Mouse (Mus musculus): ENCODE data around the gene Glyatl3.

Glyatl3 gene

GRCm38 (mm10) chr17:40914250-40914649 lies at the start of gene Glyatl3:
Glyatl3 (minus strand) TSS chr17:40914350.
- DNase-seq: no peak

- DNase-seq: no peak
Measured at GRCm38 (mm10) chr17:40948518-40948917, 34.4 kb upstream of the Glyatl3 start.

GRCm38 (mm10) chr17:40934420-40935231 lies 20.5 kb upstream of the Glyatl3 start, which contains the start of the genes Mut and Cenpq:
Mut (plus strand) TSS chr17:40934685.
Cenpq (minus strand) TSS chr17:40935047.
- peak; percentile 99 to 100 for DNase-seq

GRCm38 (mm10) chr17:40933985-40934384 lies 19.8 kb upstream of the Glyatl3 start:
- no peak for DNase-seq

GRCm38 (mm10) chr17:40915499-40915898 lies 1.3 kb upstream of the Glyatl3 start:
- no peak for DNase-seq

- no peak for DNase-seq
Measured at GRCm38 (mm10) chr17:40904721-40905154, 9.4 kb downstream of the Glyatl3 start.

- no peak for DNase-seq
Measured at GRCm38 (mm10) chr17:40904056-40904597, 10.0 kb downstream of the Glyatl3 start.

- DNase-seq: no peak
Measured at GRCm38 (mm10) chr17:40903345-40903744, 10.8 kb downstream of the Glyatl3 start.

GRCm38 (mm10) chr17:40899783-40900363 lies 14.3 kb downstream of the Glyatl3 start:
- DNase-seq: no peak

- no peak for DNase-seq
Measured at GRCm38 (mm10) chr17:40896863-40897262, 17.3 kb downstream of the Glyatl3 start.

GRCm38 (mm10) chr17:40887849-40888536 lies 26.2 kb downstream of the Glyatl3 start:
- DNase-seq: no peak

GRCm38 (mm10) chr17:40885155-40885554 lies 29.0 kb downstream of the Glyatl3 start:
- no peak for DNase-seq

GRCm38 (mm10) chr17:40882172-40882571 lies 32.0 kb downstream of the Glyatl3 start:
- no peak for DNase-seq

- peak; percentile 59 to 75 for DNase-seq
Measured at GRCm38 (mm10) chr17:40879924-40880691, 34.0 kb downstream of the Glyatl3 start, which contains the start of gene 9130008F23Rik. 9130008F23Rik (minus strand) TSS chr17:40880559.

GRCm38 (mm10) chr17:40879528-40879923 lies 34.6 kb downstream of the Glyatl3 start:
- no peak for DNase-seq

- no peak for DNase-seq
Measured at GRCm38 (mm10) chr17:40877741-40878140, 36.4 kb downstream of the Glyatl3 start.

- no peak for DNase-seq
Measured at GRCm38 (mm10) chr17:40875568-40875967, 38.6 kb downstream of the Glyatl3 start.

GRCm38 (mm10) chr17:40874701-40875100 lies 39.4 kb downstream of the Glyatl3 start:
- no peak for DNase-seq

- peak; percentile 45 to 58 for DNase-seq
Measured at GRCm38 (mm10) chr17:40873582-40874011, 40.6 kb downstream of the Glyatl3 start.

- DNase-seq: no peak
Measured at GRCm38 (mm10) chr17:40872626-40873025, 41.5 kb downstream of the Glyatl3 start.

- no peak for DNase-seq
Measured at GRCm38 (mm10) chr17:40868952-40869747, 45.0 kb downstream of the Glyatl3 start.
